Mouse (Mus musculus) cerebellum, postnatal 25 days (tissue): ENCODE results near the gene Gm5141.
"Not testable (repeated sequence)": the region's sequence is repeated elsewhere in the genome, so short reads cannot be mapped to it uniquely, and the experiment has no call there.

Experiments
- DNase-seq, 2 experiments: peaks; one replicate each; pipeline ENCODE4 v3.0.0; 2021; ENCODE audit warnings: mixed read lengths in 2 of 2

Gene Gm5141

DNA sequence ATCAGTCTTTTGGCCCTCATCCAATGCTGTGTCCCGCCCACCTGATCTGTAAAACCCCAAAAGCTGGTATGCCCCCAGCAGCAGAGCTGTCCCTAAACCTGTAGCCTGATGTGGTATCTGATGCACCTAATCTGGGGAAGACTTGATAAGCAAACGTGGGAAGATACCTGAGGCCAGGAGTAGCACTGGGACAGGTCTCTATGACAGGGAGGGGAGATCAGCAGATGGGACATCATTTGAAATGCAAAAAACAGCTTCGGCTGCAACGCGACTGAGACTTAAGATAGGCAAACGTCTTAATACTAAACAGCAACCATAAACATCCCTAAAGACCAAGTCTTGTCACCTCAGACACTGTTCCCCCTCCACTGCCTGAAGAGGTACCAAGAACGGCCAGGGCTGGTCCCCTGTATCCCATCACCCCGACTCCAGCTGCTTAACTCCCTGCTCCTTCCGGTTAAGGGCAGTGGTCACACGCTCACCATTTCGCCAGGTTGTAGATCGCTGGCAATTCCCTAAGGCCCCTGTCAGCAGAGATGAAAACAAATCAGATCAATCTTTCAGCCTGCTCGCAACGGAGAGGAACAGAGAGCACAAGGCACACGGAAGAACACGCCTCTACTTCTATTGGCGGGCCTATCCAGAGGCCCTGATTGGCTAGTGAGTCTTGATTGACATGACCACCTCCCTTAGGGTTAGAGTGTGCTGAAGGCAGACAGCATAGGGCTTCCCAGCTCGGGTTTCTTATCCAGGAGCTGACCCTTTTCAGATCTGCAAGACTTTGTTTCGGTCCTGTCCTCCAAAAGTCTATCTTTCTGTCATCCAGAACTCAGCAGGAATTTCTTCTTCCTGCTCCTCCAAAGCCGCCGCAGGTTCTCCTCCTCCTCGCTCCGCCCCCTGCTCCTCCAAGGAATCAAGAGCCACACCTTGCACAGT is at the start of gene Gm5141:
Gm5141 (minus strand) TSS at position 610 of the 936 bp plus-strand sequence.
- DNase-seq: peak; percentile 58 to 64

DNA sequence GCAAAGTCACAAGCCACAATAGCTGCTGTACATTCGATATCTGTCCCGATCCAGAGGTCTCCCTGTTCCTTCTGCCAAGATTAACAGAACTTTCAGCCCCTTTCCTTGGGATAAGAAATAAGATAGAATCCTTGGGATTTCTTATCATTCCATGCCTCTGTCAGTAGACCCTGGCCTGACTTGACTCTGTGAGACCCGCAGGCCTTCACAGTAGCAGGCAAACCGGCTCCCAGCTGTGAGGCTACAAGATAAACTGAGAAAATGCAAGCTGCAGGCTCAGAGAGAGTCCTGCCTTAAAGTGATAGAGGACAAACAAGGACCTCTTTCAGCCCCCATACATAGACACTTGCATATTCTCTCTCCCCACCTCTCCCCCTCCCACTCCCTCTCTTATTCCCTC is 47.7 kb upstream of the Gm5141 start:
- no peak for DNase-seq

DNA sequence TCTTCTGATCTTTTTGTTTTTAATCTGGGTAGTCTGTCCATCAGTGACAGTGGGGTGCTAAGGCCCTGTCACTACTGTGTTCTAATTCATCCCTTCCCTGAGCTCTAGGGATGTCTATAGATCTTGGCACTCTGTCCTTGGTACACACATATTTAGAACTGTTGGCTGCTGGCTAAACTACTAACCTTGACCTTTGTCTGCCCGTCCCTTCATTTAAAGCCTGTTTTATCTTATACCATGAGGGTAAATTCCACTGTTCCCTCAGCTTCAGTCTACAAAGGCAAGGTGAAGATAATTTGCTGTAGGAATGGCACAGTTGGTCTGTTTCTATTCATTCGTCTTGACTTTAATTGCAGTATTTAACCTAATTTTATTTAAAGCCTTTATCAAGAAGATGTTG is 46.6 kb upstream of the Gm5141 start:
- DNase-seq: no peak

DNA sequence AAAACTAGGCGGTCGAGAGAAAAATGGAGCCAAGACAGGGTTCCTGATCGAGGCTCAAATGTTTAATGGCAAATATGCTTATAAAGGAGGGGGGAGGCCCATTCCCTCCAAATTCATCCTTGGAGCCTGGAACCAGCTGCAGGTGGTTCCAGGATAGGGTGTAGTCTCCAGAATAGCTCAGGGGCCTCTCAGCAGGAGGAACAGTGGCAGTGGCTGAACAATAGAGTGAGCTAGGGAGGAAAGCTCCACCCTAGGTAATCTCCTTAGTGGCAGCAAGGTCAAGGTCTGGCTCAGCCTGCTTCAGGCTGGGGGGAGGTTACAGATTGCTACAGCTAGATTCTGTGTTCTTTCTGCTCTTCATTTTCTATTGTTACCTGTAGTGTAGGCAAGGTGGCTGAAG is 30.1 kb upstream of the Gm5141 start:
- DNase-seq: not testable (repeated sequence)

DNA sequence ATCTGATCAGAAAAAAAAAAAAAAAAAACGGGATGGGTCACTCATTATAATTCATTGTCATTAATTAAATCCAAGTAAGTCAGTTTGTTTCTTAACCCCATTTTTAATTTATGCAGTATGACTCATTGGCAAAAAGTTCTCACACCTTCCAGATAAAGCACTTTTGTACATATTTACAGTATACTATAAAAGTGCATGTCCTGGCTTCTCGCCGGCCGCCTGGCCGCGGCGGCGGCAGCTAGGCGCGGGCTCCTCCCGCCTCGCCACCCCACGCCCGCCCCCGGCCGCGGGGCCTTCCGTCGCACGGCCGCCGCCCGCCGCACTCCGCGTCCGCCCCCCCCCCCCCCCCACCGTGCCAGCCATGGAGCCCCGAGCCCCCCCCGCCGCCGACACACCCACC is 27.1 kb upstream of the Gm5141 start:
- peak in 1 of 2 experiments; percentile 1 for DNase-seq

DNA sequence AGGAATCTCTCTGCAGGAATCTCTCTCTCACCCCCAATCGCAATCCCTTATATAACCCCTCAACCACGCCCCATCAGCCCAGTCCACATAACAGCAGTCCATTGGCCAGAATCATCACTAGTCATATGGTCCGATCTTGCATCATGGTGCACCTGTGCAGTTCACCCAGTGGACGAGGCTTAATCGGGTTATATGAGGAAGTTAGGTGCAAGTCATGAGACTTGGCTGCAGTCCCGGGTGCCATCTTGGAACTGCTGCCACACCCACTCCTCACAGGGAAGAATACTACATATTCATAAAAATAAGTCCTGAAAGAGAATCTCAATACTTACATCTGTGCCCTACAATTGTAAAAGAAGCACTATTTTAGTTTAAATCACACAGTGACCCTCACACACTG is 22.4 kb upstream of the Gm5141 start:
- not testable (repeated sequence) for DNase-seq

DNA sequence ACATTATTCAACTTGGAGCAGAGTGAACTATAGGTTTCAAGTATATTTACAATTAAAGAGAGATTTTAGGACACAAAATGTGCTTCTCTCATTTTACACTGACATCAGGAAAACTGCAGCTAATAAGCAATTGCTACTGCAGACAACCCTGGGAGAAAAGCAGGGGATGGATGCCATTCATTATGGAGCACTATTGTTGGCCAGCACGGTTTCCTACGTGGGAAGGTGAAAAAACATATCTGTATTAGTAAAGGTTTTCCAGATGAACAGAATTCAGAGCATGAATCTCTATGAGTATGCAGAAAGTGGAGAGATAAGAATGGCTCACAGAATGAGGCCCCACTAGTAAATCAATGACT is 506 bp upstream of the Gm5141 start:
- DNase-seq: not testable (repeated sequence)

DNA sequence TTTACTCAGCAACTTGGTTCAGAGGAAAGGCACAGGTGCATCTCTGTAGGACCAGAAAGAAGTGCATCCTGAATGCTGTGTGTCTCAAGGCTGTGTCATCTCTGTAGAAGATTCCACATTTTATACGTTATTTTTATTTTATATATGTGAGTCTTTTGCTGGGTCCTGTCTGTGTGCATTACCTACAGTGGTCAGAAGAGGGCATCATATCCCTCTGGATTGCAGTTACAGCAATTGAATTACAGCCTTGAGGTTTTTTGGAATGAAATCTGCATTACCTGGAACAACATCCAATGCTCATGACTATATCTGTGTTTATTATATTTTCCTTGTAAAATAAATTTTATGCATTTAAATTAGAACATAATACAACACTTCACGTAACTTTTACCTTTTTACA is 21.8 kb downstream of the Gm5141 start:
- DNase-seq: peak; percentile 8 to 39

DNA sequence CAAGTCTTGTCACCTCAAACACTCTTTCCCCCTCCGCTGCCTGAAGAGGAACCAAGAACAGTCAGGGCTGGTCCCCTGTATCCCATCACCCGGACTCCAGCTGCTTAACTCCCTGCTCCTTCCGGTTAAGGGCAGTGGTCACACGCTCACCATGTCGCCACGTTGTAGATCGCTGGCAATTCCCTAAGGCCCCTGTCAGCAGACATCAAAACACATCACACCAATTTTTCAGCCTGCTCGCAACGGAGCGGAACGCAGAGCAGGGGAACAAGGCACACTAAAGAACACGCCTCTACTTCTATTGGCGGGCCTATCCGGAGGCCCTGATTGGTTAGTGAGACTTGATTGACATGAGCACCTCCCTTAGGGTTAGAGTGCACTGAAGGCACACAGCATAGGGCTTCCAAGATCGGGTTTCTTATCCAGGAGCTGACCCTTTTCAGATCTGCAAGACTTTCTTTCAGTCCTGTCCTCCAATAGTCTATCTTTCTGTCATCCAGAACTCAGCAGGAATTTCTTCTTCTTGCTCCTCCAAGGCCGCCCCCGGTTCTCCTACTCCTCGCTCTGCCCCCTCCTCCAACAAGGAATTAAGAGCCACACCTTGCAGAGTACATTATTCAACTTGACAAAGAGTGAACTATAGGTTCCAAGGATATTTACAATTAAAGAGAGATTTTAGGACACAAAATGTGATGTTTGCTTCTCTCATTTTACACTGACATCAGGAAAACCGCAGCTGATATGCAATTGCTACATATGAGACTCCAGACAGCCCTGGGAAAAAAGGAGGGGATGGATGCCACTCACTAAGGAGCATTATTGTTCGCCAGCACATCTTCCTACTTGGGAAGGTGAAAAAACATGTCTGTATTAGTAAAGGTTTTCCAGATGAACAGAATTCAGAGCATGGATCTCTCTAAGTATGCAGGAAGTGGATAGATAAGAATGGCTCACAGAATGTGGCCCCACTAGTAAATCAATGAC is 24.9 kb downstream of the Gm5141 start, which contains the start of gene Platr25:
Platr25 (minus strand) TSS at position 278 of the 984 bp plus-strand sequence.
- peak; percentile 51 to 64 for DNase-seq

DNA sequence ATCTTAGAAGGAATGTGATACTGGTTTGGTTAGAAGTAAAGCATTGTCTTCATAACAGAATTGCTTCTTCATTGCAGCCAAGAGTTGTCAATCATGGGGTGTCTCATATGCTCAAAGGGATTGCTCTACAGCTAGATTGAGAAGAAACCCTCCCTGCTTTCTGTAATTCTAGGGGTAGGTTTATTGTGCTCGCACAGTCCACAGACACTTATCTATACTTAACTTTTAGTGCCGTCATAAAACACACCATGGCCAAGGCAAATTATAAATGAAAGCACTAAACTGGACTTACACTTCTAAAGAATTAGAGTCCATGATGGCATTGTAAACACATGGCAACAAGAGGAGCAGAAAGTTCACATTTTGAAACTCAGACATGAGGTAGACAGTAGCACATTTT is 52.3 kb downstream of the Gm5141 start:
- no peak for DNase-seq
